Mouse (Mus musculus): ENCODE measurements around the gene Adam12.
A peak's percentile ranks its signal among the peaks of the same experiment; 100 is the strongest.

The Adam12 gene

DNA sequence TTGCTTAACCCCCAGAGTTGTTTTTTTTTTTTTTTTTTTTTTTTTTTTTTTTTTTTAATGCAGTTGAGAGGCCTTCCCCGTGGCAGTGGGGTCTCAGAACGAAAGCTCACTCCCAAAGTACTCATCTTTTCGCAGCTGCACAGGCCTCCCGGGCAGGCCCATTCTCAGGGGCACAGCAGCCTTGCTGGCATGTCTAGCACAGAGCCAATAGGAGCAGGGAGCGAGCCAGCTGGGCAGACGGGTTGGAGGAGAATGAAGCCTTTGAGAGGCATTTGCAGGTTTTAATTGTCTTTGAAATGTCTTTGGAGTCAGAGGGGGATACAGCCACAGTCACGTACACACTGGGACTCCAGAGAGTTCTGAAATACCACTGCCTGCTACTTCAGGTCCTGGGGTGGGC is 217.2 kb downstream of the Adam12 start:
- DNase-seq (ENCODE audit: low read depth, low spot score), result no peak

DNA sequence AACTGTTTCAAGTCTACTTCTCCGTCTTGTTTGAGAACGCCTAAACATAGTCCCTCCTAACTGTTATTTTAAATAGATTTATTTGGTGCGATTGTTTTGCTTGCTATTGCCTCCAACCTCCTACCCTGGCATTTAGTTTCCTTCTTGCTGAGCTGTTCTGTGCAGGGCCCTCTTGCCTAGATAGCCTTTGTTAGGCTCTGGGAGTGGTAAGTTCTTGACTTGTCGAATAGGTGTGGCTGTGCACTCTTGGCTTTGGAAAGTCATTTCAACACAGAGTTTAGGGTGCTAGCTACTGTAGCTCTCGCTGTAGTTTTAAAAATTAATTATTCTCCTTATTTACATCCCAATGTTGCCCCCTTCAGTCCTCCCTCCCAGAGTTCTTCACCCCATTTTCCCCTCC is 222.8 kb downstream of the Adam12 start:
- DNase-seq (ENCODE audit: low read depth, low spot score), result no peak

DNA sequence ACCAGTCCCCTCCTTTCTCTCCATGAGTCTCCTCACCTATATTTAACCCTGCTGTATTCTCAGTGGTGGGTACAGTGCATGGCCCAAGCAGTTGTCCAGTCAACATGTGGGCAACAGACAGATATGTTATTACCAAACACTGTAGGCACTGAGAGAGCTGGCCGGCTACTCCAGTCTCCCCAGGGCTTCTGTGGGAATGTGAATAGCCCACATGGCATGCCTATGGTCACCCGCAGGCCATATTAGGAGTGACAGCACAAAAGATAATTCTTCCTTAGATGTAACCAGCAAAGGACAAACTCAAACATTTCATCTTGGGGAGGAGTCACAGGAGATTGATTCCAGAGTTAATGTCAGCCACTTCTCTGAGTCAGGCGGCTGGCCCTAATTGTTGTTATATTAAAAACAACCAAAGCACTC is 224.0 kb downstream of the Adam12 start:
- DNase-seq (ENCODE audit: low read depth, low spot score), result no peak

DNA sequence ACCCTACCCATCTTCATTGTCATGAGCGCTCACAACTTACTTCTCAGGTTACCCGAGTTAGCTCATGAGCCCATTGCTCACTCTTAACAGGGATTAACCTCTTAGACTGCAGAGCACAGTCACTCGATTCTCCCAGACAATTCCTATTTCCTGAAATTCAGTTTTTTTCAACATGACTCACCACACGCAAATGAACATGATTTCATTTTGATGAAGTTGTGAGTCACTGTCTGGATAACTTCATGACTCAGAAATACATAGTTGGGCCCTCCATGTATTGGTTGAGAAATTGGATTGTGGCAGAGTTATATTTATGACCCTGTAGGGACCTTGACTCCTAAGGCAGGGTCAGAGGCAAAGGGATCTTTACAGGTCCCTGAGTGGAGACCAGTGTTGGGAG is 230.4 kb downstream of the Adam12 start:
- no peak for DNase-seq (ENCODE audit: low read depth, low spot score)

DNA sequence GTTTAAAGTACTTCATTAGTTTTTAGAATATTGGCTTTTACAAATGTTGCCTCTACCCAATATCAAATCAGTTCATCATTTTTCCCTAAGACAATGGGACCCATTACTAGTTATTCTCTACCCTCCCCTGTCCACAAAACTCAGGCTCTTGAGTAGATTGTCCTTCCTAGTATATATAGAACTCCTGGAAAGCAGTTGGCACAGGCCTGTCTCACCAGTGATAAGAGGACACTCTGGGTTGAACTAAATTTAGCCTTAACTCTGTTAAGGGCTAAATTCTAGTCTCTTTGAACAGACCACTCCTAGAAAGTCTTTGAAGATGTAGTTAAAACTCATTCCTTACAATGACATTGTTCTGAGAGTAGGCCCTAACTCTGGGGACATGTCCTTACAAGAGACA is 241.0 kb downstream of the Adam12 start:
- DNase-seq (ENCODE audit: low read depth, low spot score), result no peak

DNA sequence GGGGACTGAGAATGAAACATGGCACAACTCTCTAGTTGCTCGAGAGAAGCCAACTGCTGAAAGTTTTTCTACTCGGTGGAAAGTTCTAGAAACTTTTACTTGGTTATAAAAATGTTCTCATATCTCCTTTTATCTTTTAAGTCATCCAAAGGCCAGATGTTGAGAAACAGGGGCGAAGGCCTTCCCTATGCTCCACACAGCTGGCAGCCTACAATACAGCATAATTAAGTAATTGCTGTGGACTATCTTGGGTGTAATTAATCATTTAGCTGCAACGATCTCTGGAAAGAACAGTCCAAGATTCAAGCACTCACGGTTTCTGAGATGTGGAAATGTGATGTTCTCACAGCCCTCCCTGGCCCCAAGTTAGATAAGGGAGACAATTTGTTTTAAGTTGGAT is 243.6 kb downstream of the Adam12 start:
- DNase-seq (ENCODE audit: low read depth, low spot score), result no peak

DNA sequence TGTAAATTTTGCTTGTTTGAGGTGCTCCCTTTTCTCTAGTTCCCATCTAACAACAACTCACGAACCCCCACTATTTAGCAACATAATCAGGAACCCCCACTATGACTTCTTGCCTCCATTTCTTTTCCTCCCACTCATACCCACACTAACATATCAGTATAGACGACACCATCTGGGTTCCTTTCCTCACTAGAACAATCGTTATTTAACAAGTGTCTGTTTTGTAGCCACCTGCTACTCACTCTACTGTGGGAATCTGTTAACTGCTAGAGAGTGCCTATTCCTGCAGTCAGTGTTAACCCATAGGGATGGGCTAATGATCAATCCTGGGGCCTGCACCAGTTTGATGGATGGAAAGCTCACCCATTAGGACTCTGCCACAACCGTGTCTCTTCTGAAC is 245.7 kb downstream of the Adam12 start:
- DNase-seq (ENCODE audit: low read depth, low spot score), result no peak

DNA sequence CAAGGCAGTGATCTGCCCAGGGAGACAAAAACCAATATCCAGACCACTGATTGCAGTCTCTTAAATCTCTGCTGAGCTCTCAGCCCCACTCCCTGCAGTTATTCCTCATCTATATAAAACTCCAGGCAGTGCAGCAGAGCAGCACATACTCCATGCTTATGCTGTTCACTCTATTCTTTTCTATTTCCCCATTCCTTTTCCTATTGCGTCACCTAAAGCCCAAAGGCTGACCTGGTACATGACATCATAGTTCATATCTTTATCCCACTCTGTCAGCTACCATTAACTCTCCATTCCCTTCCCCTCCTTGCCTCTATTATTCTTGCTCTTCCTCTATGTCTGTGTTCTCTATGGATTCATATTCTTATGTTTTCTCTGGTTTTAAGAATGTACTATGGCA is 246.3 kb downstream of the Adam12 start:
- no peak for DNase-seq (ENCODE audit: low read depth, low spot score)

DNA sequence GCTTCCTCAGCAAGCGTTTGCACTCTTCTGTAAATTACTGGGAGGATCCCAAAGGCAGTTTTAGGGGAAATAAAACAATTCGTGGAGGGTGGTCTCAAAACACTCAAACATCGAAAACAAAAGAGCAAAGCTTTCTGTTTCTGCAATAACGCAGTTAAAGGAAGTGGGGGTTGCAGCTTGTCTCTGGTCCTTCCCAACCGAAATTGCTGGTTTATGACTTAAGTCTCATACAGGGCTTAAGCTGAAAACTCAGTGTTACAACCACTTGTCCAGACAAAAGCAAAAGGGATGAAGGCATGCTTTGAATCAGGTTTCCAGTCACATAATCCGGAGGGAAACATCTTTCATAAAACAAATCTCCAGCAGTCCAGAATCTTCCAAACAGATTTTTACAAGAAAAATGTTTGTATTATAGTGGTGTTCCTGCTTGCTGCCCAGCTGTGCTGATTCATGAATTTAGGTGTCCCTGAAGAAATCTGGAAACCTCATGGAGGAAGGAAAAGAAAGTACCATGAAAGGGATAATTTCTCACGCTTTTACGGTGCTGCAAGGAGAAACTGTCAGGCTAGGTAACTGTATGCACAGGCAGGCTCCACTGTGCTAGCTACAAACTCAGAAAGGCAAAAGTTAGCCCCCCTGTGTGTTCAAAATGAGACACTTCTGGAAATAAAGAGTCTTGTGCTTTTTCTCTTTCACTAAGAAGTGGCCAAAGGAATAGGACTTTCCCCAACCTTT is 255.4 kb downstream of the Adam12 start:
- DNase-seq (ENCODE audit: low read depth, low spot score), result no peak

DNA sequence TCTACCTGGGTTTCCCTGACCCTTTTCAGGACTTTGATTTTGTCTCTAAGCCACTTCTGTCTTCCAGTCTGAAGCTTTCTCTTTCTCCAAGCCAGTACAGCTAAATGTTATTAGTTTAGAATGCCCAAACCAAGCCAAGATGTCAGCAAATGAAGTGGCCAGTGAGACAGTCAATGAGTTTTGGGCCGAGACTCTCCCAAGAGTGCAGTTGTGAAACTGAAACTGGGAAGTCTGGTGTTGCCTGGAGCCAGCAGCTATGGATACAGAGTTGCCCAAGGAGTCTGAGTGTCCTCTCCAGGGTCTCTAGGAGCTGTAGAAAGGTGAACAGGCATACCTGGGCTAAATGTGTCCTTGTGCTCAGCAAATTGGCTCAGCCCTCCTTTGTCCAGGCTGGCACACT is 260.9 kb downstream of the Adam12 start:
- no peak for DNase-seq (ENCODE audit: low read depth, low spot score)

DNA sequence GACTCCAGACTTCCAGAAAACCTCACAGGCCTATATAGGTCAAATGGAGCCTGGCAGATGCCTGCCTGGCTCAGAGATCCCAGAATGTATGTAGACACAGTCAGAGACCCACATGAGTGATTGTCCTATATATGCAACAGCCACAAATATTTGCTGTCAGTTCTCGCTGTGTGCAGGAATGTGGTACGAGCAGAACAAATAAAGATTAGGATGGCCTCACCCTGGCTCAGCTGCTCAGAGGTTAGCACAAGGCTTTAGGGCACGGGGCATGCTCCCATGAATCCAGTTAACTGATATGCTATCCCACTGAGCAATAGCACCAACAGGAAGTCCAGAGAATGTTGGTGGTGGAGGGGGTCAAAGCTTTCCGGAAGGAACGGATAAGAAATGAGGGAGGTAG is 261.5 kb downstream of the Adam12 start:
- DNase-seq (ENCODE audit: low read depth, low spot score), result no peak

DNA sequence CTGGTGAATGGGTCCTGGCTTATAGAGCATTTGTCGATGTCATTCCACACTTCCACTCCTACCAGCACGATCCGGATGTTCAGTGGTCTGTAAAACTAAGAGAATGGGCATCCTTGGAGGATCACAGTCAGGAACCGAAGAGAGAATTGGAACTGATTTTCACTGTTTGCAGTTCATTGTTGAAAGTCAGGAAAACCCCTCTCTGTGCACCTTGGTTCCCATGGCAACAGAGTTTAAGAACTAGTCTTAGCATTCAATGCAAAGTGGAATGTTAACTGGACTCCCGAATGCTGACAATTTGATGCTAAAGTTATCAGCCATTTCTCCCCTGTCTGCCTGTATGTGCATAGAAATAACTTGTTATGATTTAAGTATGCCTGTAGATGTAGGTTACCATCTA is 264.0 kb downstream of the Adam12 start:
- peak; percentile 71 for DNase-seq (ENCODE audit: low read depth, low spot score)

DNA sequence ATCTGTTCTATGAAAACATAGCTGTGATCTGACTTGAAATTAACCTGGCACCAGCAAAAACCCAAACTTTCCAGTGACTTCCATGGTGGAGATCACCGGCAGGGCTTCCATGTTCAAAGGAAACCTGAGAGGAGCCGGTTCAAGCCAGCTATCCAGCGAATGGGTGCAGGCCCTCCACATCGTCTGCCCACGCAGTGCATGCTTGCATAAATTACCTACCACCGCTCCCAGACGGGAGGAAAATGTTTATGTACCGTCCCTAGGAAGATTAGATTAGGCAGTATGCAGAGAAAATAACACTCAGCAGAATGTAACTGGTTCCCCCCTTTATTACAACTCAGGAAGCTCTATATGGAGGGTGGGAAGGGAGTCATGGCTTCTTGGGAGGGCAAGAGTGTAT is 268.4 kb downstream of the Adam12 start:
- no peak for DNase-seq (ENCODE audit: low read depth, low spot score)

DNA sequence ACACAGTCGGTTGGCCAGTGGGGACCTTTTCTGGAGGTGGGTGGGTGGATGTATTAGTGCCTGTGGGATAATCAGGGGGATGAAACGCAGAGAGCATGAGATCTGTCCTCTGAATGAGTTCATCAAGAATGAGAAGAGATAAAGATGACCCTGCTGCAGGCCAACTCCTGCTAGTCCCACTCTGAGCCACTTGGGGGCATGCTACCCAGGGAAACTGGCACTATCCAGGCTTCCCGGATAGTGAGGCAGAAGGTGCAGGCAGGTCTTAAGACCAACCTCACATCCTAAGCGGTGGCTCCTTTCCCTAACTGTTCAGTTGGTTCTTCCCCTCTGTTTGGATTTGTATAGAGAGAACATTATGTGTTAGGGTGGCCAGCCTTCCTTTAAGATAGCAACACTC is 272.7 kb downstream of the Adam12 start:
- DNase-seq (ENCODE audit: low read depth, low spot score), result peak; percentile 25

DNA sequence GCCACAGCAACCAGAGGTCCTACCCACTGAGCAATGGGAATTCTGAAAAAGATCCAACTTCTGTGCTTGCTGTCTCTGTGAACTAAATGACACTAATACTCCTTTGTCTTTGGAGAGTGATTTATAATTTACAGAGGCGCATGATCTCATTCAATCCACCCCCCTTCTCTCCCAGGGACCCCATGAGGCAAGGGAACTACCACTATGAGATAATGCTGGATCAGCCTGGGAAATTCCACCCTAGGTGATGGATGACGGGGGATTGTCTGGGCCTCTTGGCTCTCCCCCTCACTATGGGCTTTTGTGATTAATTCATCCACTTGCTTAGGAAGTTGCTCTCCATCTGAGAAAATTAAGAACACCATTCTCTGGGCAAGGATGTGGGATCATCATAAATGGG is 274.1 kb downstream of the Adam12 start:
- DNase-seq (ENCODE audit: low read depth, low spot score), result no peak

DNA sequence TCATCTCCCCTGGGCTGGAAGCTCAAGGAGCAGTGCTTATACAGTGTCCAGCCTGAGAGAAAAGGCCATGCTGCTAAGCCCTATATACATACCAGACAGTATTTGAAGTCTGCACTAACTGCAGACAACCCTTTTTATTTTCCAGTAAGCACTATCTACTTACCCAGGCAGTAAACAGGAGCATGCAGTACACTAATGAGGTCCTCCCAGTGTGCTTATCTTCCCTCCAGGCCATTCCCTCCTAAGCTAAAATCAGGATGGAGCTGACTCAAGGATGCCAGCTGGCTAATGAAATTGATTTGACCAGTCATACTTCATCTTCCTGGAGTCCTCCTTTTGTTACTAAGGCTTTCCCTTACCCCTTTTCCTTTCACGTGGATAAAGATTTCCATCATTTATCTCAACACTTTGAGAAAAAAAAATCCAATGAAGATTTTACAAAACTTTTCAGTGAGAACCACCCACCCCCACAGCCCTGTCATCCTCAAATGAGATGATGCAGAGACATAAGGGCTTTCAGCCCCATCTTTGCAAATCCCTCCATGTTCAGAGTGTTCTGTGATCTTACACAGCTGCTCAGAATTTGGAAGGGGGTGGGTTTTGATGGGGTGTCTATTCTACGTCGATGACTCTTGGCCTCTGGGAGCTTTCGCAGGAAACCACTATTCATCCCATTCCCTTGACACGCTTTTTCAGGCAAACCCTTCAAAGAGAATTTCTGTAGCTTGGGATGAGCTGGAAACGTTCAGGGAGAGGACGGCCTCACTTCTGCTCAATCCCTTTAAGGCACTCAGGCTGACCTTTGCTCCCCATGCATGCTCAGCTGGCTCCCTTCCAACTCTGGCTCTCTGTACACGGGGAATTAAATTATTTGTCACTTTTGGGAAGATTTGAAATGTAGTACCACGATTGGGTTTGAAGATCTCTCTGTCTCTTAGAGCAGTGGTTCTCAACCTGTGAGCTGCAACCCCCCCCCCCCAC is 277.5 kb downstream of the Adam12 start:
- no peak for DNase-seq (ENCODE audit: low read depth, low spot score)

DNA sequence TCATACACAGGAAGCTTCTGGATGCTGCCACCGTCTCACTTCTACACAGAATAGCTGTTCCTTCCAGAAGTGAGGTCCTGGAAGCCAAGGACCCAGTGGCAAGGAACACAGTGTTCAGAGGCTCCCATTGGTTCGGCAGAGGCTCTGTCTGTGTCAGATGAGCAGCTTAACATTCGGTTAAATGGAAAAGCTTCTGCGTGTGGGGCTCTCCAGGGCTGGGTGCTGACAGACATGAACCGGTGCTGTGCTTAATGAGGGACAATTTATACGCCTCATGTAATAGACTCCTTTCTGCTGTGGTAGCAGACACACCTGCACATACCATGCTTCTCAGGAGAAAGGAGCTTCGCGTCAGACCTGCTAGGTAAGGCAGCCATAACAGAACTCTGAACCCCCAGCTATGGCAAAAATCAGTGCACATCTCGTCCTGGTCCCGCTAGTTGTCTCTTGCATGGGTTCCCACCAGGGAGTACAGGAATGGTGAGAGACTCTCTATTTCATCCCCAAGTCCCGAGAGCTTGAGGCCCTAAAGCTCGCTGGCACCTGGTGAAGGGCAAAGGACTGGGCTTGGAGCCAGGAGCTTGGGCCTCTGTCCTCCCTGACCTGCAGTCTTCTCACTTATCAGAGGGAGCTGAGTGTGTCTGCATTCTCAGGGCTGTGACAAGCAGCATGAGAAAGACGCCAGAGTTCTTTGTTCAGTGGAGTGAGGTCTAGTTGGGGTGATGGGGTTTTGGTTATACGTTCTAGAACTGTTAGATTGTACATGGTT is 280.0 kb downstream of the Adam12 start:
- no peak for DNase-seq (ENCODE audit: low read depth, low spot score)

DNA sequence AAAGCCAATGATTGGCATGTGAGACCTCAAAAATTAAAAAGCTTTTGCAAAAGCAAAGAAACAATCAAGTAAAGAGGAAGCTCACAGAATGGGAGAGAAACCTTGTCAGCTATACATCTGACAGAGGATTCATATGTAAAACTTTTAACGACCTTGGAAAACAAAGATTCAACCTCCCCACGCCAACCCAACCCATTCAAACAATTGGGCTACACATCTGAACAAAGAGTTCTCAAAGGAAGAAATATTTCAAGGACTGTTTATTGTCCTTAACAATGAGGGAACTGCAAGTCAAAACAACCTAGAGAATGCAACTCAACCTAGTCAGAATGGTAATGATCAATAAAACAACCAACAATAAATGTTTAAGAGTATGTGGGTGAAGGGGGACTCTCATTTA is 284.6 kb downstream of the Adam12 start:
- DNase-seq (ENCODE audit: low read depth, low spot score), result peak; percentile 85

DNA sequence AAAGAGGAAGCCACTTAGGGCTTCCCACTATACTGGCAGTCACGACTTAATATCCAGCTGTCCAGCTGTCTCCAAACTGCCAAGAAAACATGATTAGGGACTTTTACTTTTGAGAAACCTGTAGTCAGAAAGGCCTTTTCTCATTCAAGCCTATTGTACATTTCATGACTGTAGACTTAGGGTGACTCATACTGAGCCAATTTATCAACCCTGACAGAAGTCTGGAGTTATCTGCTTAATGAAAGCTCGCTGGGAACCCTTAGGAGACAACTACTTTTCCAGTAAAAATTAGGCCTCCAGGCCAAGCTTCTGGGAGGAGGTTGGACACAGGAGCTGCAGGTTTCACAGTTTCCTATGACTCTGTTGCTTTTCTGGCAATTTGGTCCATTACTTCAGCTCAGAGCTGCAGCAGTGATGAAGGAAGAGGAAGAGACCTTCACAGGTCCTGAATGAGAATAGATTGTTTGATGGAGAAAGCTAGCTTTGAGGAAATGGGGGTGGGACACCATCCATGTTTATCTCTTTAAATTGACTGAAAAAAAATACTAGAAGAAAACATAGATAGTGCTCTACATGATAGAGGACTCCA is 285.1 kb downstream of the Adam12 start:
- DNase-seq (ENCODE audit: low read depth, low spot score), result peak; percentile 67

DNA sequence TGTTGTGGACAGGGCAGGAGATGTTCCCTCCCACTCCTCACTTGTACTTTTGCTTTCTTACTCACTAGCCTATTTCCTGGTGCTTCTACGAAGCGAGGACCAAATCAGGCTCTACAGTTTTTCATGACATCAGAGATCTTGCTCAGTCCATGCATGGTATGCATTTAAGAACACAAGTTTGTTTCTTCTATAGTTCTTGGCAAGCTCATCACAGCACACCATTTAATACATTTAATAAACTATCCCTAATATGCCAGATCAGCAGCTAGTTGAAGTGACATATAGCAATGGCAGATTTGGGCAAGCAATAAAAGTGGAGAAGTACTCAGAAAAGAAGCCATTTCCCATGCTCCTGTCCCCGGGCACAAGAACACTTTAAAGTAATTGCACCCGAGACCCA is 285.8 kb downstream of the Adam12 start:
- DNase-seq (ENCODE audit: low read depth, low spot score), result no peak

DNA sequence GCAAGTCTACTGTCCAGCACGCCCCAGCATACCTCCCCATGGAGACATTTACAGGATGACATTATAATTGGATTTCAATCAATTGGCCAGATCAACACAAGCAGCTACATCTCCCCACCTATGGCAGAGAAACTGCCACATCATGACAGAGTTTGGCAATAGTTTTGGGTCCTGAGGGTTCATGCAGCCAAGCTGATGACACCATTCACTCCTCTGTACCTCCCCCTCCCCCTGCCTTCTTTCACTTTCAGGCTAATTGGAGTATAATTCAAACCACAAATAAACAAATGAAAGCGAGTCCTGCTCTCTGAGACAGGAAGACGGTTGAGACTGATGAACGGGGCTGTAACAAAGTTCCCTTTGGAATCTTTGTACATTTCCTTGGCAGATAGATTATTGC is 291.5 kb downstream of the Adam12 start:
- no peak for DNase-seq (ENCODE audit: low read depth, low spot score)

DNA sequence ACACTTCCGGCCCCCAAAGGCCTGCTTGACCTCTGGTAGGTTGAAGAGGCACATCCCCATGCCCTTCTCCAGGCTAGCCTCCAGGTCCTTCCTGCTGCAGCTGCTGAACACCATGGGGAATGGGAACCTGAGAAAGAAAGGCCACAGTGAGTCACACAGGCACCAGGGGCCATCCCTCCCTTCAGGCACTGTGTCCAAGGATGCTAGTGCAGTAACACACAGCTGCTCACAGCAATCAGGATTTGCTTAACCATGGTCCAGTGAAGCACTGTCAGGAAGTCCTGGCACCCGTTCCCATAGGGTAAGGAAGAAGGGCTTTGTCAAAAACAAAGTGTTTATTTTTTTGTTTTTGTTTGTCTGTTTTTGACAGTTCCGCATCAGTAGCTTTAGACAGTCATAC is 294.5 kb downstream of the Adam12 start:
- no peak for DNase-seq (ENCODE audit: low read depth, low spot score)

All from R1 (cell line).